Mouse (Mus musculus) stomach, postnatal 0 days (tissue): Measurements from ENCODE around the gene Sh3pxd2a. TPM values are rescaled to one million over a fixed set of nuclear protein-coding genes. Genes with fewer than 3 reads are reported as not detected.
A peak's percentile ranks its signal among the peaks of the same experiment; 100 is the strongest.

Experiments
- ATAC-seq: fragments of 200-750 bp; cut with Nextera tagmentation; 2 replicates; pipeline ENCODE4 v1.8.0; 2017; ENCODE audit not compliant: low FRiP score, low TSS enrichment
- DNase-seq: peaks from one replicate; pipeline ENCODE4 v3.0.0-alpha.2; 2016; ENCODE audit warnings: low spot score
- H3K27ac ChIP-seq: fragments of 300-500 bp; sonication (generic); replicated peaks from 2 replicates; pipeline ENCODE4 v1.5.1; 2014; ENCODE audit warnings: mild to moderate bottlenecking, control low read depth
- H3K27me3 ChIP-seq: fragments of 300-500 bp; sonication (generic); 2 replicates; pipeline ENCODE4 v1.6.1; 2014; ENCODE audit warnings: low read length; ENCODE audit not compliant: control insufficient read depth, insufficient read depth
- H3K36me3 ChIP-seq: fragments of 300-500 bp; sonication (generic); 2 replicates; pipeline ENCODE4 v1.6.1; 2014; ENCODE audit warnings: low read length, mixed read lengths; ENCODE audit not compliant: control insufficient read depth, insufficient read depth
- H3K4me1 ChIP-seq: fragments of 300-500 bp; sonication (generic); replicated peaks from 2 replicates; pipeline ENCODE4 v1.6.1; 2014; ENCODE audit warnings: antibody characterized with exemption; ENCODE audit not compliant: control insufficient read depth, insufficient read depth
- H3K4me2 ChIP-seq: fragments of 300-500 bp; sonication (generic); replicated peaks from 2 replicates; pipeline ENCODE4 v1.6.1; 2014; ENCODE audit warnings: low read depth, mild to moderate bottlenecking, control low read depth, moderate library complexity
- H3K4me3 ChIP-seq: fragments of 300-500 bp; sonication (generic); 2 replicates; pipeline ENCODE4 v1.5.1; 2014; ENCODE audit warnings: low read depth, low read length, control low read depth
- H3K9ac ChIP-seq: fragments of 300-500 bp; sonication (generic); 2 replicates; pipeline ENCODE4 v1.6.1; 2014; ENCODE audit warnings: mild to moderate bottlenecking, low read length, control low read depth, mixed read lengths
- H3K9me3 ChIP-seq: fragments of 300-500 bp; sonication (generic); 2 replicates; pipeline ENCODE4 v1.6.1; 2016; ENCODE audit warnings: low read length; ENCODE audit not compliant: control insufficient read depth
- CTCF ChIP-seq: IDR thresholded peaks from 2 replicates; pipeline ENCODE4 v1.5.1; 2016; ENCODE audit warnings: antibody characterized with exemption, low read depth, mild to moderate bottlenecking, moderate library complexity
- EP300 ChIP-seq: optimal IDR thresholded peaks from 2 replicates; pipeline ENCODE3; 2016; ENCODE audit warnings: antibody characterized with exemption
- WGBS: fragments of 180-500 bp; shearing (Covaris S2); extraction: QIAGEN DNeasy Blood & Tissue Kit; methylation state at CpG from one replicate; pipeline ENCODE4 v1.1.7; 2014; 5-methylcytosine and 5-hydroxymethylcytosine counted together
- polyA plus RNA-seq: library from polyadenylated mRNA; unstranded; fragments of >200 nt; fragmentation: Nextera tagmentation; extraction: Ambion mirVana; gene quantifications from 2 replicates; pipeline ENCODE4 v1.2.1, GENCODE M21; 2015

Gene Sh3pxd2a
- polyA plus RNA-seq, 1 experiment from 2014 or later: 3.7 TPM

DNA sequence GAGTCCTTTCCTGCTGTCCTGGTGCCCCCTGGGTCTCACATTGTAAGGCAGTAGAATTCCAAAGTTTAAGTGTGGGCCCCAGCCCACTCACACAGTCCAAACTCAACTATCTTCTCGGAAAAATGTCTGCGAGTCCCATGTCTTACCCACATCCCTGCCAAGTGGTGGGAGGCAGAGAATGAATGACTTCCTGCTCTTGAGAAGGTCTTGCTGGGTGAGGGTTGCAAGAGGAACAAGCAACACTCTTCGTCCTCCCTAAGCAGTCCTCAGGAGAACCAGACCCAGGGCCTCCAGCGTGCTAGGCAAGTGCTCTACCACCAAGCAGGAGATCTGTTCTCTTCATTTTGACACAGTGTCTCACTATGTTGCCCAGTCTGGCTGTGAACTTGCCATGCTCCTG is 222.0 kb downstream of the Sh3pxd2a start:
- Histone ChIP-seq H3K4me1 (no peaks in the 10 kb centered on the region), H3K4me2 (no peak overlapping the region), H3K9ac (no peak overlapping the region), H3K4me3 (no peak overlapping the region), H3K27ac (no peak overlapping the region), H3K27me3 (no peaks in the 10 kb centered on the region), H3K9me3 (no peaks in the 10 kb centered on the region), H3K36me3 (no peaks in the 10 kb centered on the region)
- 73% methylated on average over 4 of the region's 4 CpGs for WGBS
- DNase-seq (no peak), ATAC-seq (no peak)
- TF ChIP-seq CTCF (no peak), EP300 (no peak)

DNA sequence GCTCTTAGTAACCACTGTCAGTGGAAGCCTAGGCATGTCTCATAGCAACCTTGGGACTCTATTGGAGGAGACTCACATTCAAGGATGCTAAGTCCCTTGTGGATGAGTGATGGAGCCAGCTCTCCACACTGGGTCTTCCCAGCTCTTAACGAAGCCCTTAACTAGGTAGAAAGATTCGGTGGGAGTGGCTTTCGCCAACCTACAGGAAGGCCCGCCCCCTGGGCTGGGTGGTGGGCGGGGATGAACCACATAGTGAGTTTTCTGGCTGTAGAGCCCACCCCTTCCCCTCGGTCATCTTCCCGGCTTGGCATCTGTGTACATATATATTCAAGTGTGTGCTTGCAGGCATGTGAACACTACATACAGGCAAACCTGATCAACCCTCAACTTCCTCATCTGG is 223.2 kb downstream of the Sh3pxd2a start:
- Histone ChIP-seq H3K4me1 (no peaks in the 10 kb centered on the region), H3K4me3 (no peak overlapping the region), H3K9me3 (no peaks in the 10 kb centered on the region), H3K27me3 (no peaks in the 10 kb centered on the region), H3K27ac (no peak overlapping the region), H3K4me2 (no peak overlapping the region), H3K9ac (no peak overlapping the region), H3K36me3 (no peaks in the 10 kb centered on the region)
- DNase-seq: no peak
- 61% methylated on average over 7 of the region's 7 CpGs for WGBS
- TF ChIP-seq EP300: no peak
- no peak for ATAC-seq

DNA sequence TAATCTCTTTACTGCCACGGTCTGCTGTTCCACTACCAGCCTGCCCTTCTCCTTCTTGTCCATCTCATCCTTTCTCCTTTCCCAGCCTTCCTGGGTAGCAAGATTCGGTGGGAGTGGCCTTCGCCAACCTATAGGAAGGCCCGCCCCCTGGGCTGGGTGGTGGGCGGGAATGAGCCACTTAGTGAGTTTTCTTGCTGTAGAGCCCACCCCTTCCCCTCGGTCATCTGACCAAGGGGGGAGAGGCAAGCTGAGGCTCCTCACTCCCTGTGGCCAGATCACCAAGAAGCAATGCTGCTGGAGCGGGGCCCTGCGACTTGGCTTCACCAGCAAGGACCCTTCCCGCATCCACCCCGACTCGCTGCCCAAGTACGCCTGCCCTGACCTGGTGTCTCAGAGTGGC is 224.1 kb downstream of the Sh3pxd2a start:
- Histone ChIP-seq H3K27me3 (no peaks in the 10 kb centered on the region), H3K9ac (no peak overlapping the region), H3K36me3 (no peaks in the 10 kb centered on the region), H3K4me2 (peak overlapping the region; percentile 11; the same call in 1 of the 2 replicates), H3K4me3 (no peak overlapping the region), H3K27ac (no peak overlapping the region), H3K4me1 (no peaks in the 10 kb centered on the region), H3K9me3 (no peaks in the 10 kb centered on the region)
- 47% methylated on average over 12 of the region's 12 CpGs for WGBS
- no peak for TF ChIP-seq EP300
- TF ChIP-seq CTCF: no peak
- DNase-seq (no peak), ATAC-seq (0 out of 2 replicates have a peak, but pooled peaks have one; percentile 25)

DNA sequence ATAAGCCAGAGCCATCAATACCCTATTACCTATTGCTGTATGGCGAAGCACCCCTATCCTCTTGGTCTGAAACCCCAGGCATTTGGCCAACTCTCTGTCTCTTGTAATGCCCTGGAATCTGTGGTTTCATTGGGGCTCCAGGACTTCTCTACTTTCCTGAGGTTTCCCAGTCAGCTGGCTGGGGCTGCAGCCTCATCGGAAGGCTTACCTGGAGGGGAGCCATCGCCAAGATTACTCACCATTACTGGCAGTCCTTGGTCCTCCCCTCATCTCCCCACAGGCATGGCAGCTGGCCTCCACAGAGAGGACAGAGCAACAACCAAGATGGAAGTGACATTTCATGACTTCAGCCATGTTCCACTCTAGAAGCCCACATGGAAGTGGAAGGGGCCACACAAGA is 231.1 kb downstream of the Sh3pxd2a start:
- Histone ChIP-seq H3K4me2 (no peak overlapping the region), H3K4me1 (no peaks in the 10 kb centered on the region), H3K9me3 (no peaks in the 10 kb centered on the region), H3K36me3 (no peaks in the 10 kb centered on the region), H3K4me3 (no peak overlapping the region), H3K9ac (no peak overlapping the region), H3K27me3 (no peaks in the 10 kb centered on the region), H3K27ac (no peak overlapping the region)
- 68% methylated on average over 3 of the region's 3 CpGs for WGBS
- DNase-seq (no peak), ATAC-seq (no peak)
- TF ChIP-seq CTCF: no peak
- TF ChIP-seq EP300: no peak

DNA sequence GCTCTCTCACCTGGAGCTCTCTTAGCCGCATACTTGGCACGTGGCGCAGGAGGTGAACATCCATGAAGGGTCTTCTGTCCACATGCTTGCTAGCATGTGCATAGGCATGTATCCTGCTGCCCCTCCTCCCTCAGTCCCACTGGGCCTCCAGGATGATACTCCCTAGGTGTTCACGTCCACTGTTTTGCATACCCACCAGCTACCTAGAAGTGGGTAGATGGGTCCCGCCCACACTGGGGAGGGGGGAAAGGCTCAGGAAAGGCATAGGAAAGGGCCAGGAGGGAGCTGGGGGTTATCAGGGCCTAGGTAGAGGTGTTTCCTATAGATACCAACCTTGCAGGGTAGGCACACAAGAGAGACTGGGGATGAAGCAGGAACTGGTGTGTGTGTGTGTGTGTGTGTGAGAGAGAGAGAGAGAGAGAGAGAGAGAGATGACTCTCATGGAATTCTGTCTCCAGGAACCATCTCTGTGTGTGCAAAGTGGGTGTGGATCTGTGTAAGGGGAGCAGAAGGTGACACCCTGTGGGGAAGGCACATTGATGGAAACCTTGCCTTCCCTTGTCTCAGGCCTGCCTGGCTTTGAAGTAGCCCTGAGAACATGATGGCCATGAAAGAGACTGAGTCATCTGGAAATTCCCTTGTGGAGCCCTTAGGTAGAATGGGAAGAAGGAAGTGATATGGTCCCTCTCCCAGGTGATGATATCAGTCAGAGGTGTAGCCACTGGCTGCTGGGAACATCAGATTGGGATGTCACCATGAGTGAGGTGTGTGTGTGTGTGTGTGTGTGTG is 231.9 kb downstream of the Sh3pxd2a start:
- Histone ChIP-seq H3K9me3 (no peaks in the 10 kb centered on the region), H3K27me3 (no peaks in the 10 kb centered on the region), H3K4me1 (no peaks in the 10 kb centered on the region), H3K9ac (no peak overlapping the region), H3K27ac (no peak overlapping the region), H3K4me3 (no peak overlapping the region), H3K4me2 (no peak overlapping the region), H3K36me3 (no peaks in the 10 kb centered on the region)
- DNase-seq (no peak), ATAC-seq (no peak)
- 84% methylated on average over 5 of the region's 5 CpGs for WGBS
- TF ChIP-seq EP300: no peak
- TF ChIP-seq CTCF: no peak

DNA sequence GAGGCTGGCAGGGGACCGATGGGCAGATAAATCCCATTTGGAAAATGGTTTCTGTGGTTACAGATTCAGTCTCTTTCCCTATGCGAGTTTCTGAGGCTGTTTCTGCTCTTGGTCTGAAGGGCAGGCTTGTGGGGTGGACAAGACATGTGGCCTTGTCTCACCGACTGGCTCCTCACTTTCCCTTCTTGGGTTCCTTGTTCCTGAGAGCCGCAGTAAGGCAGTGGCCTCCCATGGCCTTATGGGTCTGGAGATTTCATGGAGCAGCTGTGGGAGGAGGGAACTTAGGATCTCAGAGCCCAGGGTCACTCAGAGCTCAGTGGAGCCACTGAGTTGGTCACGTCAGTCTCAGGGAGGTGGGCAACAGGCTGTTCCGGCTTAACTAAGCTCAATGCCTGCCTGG is 232.8 kb downstream of the Sh3pxd2a start:
- Histone ChIP-seq H3K27me3 (no peaks in the 10 kb centered on the region), H3K4me3 (no peak overlapping the region), H3K36me3 (no peaks in the 10 kb centered on the region), H3K27ac (no peak overlapping the region), H3K9me3 (no peaks in the 10 kb centered on the region), H3K4me2 (no peak overlapping the region), H3K9ac (no peak overlapping the region), H3K4me1 (no peaks in the 10 kb centered on the region)
- DNase-seq: no peak
- WGBS: 86% methylated on average over 6 of the region's 6 CpGs
- ATAC-seq: no peak
- TF ChIP-seq CTCF (no peak), EP300 (no peak)
